Mouse (Mus musculus): ENCODE data around the gene Stra6l. TPM values are rescaled to one million over a fixed set of nuclear protein-coding genes. Genes with fewer than 3 reads are reported as not detected.
A peak's percentile ranks its signal among the peaks of the same experiment; 100 is the strongest.

The Stra6l gene
- polyA plus RNA-seq, 1 experiment from 2014 or later: 0.50 TPM

- H3K27me3 ChIP-seq (ENCODE audit: control insufficient read depth, insufficient read depth, low read length): no peaks in the 10 kb centered on the region
- H3K4me2 ChIP-seq (replicated peaks): no peak overlapping the region
- H3K9ac ChIP-seq: no peak overlapping the region
- no peaks in the 10 kb centered on the region for H3K36me3 ChIP-seq (replicated peaks; ENCODE audit: control insufficient read depth, insufficient read depth)
- WGBS: 60% methylated on average over 5 of the region's 5 CpGs
- no peak overlapping the region for H3K4me3 ChIP-seq (replicated peaks; ENCODE audit: low read length)
- H3K4me1 ChIP-seq (replicated peaks; ENCODE audit: control insufficient read depth, insufficient read depth, low read length): no peaks in the 10 kb centered on the region
- DNase-seq (ENCODE audit: low spot score) (no peak), ATAC-seq (ENCODE audit: low FRiP score) (no peak)
- H3K9me3 ChIP-seq (ENCODE audit: control insufficient read depth, low read length): no peaks in the 10 kb centered on the region; the same call in 1 of the 2 replicates
- no peak overlapping the region for H3K27ac ChIP-seq
These were observed 12.7 kb downstream of the Stra6l start for GRCm38 (mm10) chr4:45861160-45861559.

DNA sequence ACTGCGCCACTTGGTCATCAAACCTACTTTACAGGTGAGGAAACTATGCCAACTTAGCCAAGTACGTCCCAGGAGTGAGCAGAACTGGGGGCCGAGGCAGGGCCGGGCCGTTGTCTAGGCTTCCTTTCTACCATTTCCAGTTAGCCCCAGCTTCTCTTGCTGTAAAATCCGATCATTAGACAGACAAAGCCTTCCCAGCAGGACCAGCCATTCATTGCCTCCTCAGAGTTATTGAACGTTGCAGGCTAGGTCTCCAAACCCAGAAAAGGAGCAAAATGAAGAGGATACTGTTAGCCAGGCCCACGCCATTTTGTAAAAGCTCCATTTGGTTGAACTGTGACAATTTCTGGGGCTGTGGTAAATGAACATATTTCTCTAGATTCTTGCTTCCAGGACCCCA, 19.0 kb downstream of the Stra6l start:
- Histone ChIP-seq H3K27me3 (ENCODE audit: control insufficient read depth, insufficient read depth, low read length) (no peaks in the 10 kb centered on the region), H3K4me1 (replicated peaks; ENCODE audit: control insufficient read depth, insufficient read depth, low read length) (no peaks in the 10 kb centered on the region; the same call in 1 of the 2 replicates), H3K4me2 (replicated peaks) (no peak overlapping the region), H3K27ac (no peak overlapping the region), H3K9ac (no peak overlapping the region), H3K4me3 (replicated peaks; ENCODE audit: low read length) (no peak overlapping the region), H3K36me3 (replicated peaks; ENCODE audit: control insufficient read depth, insufficient read depth) (no peaks in the 10 kb centered on the region), H3K9me3 (ENCODE audit: control insufficient read depth, low read length) (no peaks in the 10 kb centered on the region)
- 56% methylated on average over 8 of the region's 8 CpGs for WGBS
- ATAC-seq (ENCODE audit: low FRiP score) (no peak), DNase-seq (ENCODE audit: low spot score) (no peak)

- Histone ChIP-seq H3K27ac (no peak overlapping the region), H3K27me3 (ENCODE audit: control insufficient read depth, insufficient read depth, low read length) (no peaks in the 10 kb centered on the region), H3K36me3 (replicated peaks; ENCODE audit: control insufficient read depth, insufficient read depth) (no peaks in the 10 kb centered on the region), H3K4me2 (replicated peaks) (0 out of 2 replicates have a peak overlapping the region, but pooled peaks have one; percentile 17), H3K9me3 (ENCODE audit: control insufficient read depth, low read length) (no peaks in the 10 kb centered on the region), H3K4me3 (replicated peaks; ENCODE audit: low read length) (no peak overlapping the region), H3K9ac (0 out of 2 replicates have a peak overlapping the region, but pooled peaks have one; percentile 9), H3K4me1 (replicated peaks; ENCODE audit: control insufficient read depth, insufficient read depth, low read length) (no peaks in the 10 kb centered on the region; the same call in 1 of the 2 replicates)
- 28% methylated on average over 24 of the region's 24 CpGs for WGBS
- DNase-seq (ENCODE audit: low spot score) (no peak), ATAC-seq (ENCODE audit: low FRiP score) (no peak)
These were observed 20.8 kb downstream of the Stra6l start for GRCm38 (mm10) chr4:45869021-45869815.

DNA sequence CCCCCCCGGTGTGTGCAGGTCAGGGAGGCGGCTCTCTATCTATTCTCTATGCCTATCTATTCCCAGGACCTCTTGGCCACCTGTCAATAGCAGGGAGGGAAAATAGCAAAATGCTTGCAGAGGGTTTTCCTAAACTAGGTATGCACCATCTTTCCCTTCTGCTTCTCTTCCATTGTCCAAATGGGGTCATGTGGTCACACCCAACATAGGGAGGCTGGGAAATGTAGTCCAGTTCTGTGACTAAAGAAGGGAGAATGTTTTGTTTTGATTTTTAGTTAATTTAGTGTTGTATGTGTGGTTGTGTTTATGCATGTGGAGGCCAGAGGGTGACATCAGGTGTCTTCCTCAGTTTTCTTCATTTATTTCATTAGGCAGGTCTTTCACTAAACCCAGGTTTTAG, 23.7 kb downstream of the Stra6l start:
- no peak for DNase-seq (ENCODE audit: low spot score)
- ATAC-seq (ENCODE audit: low FRiP score): no peak
- WGBS: 100% methylated on average over 2 of the region's 2 CpGs
- H3K27me3 ChIP-seq (ENCODE audit: control insufficient read depth, insufficient read depth, low read length): no peaks in the 10 kb centered on the region
- H3K4me1 ChIP-seq (replicated peaks; ENCODE audit: control insufficient read depth, insufficient read depth, low read length): no peaks in the 10 kb centered on the region; the same call in 1 of the 2 replicates
- no peaks in the 10 kb centered on the region for H3K36me3 ChIP-seq (replicated peaks; ENCODE audit: control insufficient read depth, insufficient read depth)
- no peak overlapping the region for H3K27ac ChIP-seq
- H3K9ac ChIP-seq: no peak overlapping the region
- H3K9me3 ChIP-seq (ENCODE audit: control insufficient read depth, low read length): 0 out of 2 replicates have a peak, but pooled peaks cover 6% of the 10 kb centered on the region
- no peak overlapping the region for H3K4me3 ChIP-seq (replicated peaks; ENCODE audit: low read length)
- no peak overlapping the region for H3K4me2 ChIP-seq (replicated peaks)

DNA sequence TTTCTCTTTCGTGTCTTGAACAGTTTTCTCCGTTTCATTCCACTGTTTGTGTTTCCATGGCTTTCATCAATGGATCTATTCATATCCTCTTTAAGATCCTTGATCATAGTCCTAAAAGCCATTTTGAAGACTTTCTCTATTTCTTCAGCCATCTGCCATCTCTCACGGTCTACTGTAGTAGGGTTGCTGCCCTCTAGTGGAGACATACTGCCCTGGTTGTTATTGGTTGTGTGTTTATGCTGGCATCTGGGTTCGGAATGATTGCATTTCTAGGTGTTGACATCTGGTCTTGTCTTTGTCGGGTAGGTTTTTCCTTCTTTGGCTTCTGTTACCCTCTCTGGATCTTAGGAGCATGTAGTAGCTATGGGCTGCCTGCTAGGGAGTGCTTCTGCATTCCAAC, 30.5 kb downstream of the Stra6l start:
- Histone ChIP-seq H3K4me2 (replicated peaks) (no peak overlapping the region), H3K9ac (no peak overlapping the region), H3K9me3 (ENCODE audit: control insufficient read depth, low read length) (0 out of 2 replicates have a peak, but pooled peaks cover 6% of the 10 kb centered on the region), H3K27me3 (ENCODE audit: control insufficient read depth, insufficient read depth, low read length) (no peaks in the 10 kb centered on the region), H3K27ac (no peak overlapping the region), H3K4me1 (replicated peaks; ENCODE audit: control insufficient read depth, insufficient read depth, low read length) (no peaks in the 10 kb centered on the region), H3K36me3 (replicated peaks; ENCODE audit: control insufficient read depth, insufficient read depth) (no peaks in the 10 kb centered on the region), H3K4me3 (replicated peaks; ENCODE audit: low read length) (no peak overlapping the region)
- 47% methylated on average over 5 of the region's 5 CpGs for WGBS
- ATAC-seq (ENCODE audit: low FRiP score) (no peak), DNase-seq (ENCODE audit: low spot score) (peak; percentile 72)

GRCm38 (mm10) chr4:45882521-45882920, 34.1 kb downstream of the Stra6l start:
- H3K9ac ChIP-seq: no peak overlapping the region
- no peak for ATAC-seq (ENCODE audit: low FRiP score)
- WGBS: 89% methylated on average over 9 of the region's 9 CpGs
- H3K4me1 ChIP-seq (replicated peaks; ENCODE audit: control insufficient read depth, insufficient read depth, low read length): no peaks in the 10 kb centered on the region
- H3K4me3 ChIP-seq (replicated peaks; ENCODE audit: low read length): no peak overlapping the region
- DNase-seq (ENCODE audit: low spot score): no peak
- H3K27ac ChIP-seq: no peak overlapping the region
- no peaks in the 10 kb centered on the region for H3K36me3 ChIP-seq (replicated peaks; ENCODE audit: control insufficient read depth, insufficient read depth)
- H3K27me3 ChIP-seq (ENCODE audit: control insufficient read depth, insufficient read depth, low read length): no peaks in the 10 kb centered on the region
- no peaks in the 10 kb centered on the region for H3K9me3 ChIP-seq (ENCODE audit: control insufficient read depth, low read length)
- no peak overlapping the region for H3K4me2 ChIP-seq (replicated peaks)

DNA sequence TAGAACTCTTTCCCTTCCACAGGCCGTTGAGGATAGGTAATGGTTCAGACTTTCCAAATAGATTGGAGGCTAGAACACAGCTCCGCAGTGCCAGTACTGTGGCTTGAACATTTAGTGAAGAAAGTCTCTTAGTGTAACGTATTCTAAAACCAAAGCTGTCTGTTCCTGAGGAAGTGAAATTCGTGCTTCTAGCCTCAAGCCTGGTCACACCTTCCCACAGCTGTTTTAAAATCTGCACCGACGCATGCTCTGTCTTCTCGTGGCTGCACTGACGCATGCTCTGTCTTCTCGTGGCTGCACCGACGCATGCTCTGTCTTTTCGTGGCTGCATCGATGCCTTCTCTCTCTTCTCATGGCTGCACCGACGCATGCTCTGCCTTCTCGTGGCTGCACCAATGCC, 34.8 kb downstream of the Stra6l start:
- Histone ChIP-seq H3K9ac (no peak overlapping the region), H3K4me2 (replicated peaks) (no peak overlapping the region), H3K27ac (no peak overlapping the region), H3K4me1 (replicated peaks; ENCODE audit: control insufficient read depth, insufficient read depth, low read length) (no peaks in the 10 kb centered on the region), H3K9me3 (ENCODE audit: control insufficient read depth, low read length) (no peaks in the 10 kb centered on the region), H3K4me3 (replicated peaks; ENCODE audit: low read length) (no peak overlapping the region), H3K27me3 (ENCODE audit: control insufficient read depth, insufficient read depth, low read length) (no peaks in the 10 kb centered on the region), H3K36me3 (replicated peaks; ENCODE audit: control insufficient read depth, insufficient read depth) (no peaks in the 10 kb centered on the region)
- DNase-seq (ENCODE audit: low spot score): no peak
- WGBS: 94% methylated on average over 16 of the region's 16 CpGs
- no peak for ATAC-seq (ENCODE audit: low FRiP score)

DNA sequence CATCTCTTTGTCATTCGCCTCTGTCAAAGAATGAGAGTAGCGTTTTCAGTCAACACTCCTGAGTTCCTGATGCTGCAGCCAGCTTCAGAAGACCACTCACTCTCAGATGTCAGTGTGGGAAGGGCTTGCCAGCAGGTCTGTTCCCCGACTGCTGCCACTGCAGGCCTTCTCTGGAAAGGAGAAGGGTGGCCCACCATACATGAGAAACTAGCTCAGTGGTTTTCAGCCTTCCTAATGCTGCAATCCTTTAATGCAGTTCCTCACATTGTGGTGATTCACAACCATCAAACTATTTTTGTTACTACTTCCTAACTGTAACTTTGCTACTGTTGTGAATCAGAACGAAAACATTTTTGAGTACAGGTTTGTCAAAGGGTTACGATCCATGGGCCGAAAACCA, 41.0 kb downstream of the Stra6l start:
- 51% methylated on average over 6 of the region's 6 CpGs for WGBS
- no peaks in the 10 kb centered on the region for H3K27me3 ChIP-seq (ENCODE audit: control insufficient read depth, insufficient read depth, low read length)
- H3K27ac ChIP-seq: no peak overlapping the region
- H3K4me3 ChIP-seq (replicated peaks; ENCODE audit: low read length): no peak overlapping the region
- no peaks in the 10 kb centered on the region for H3K36me3 ChIP-seq (replicated peaks; ENCODE audit: control insufficient read depth, insufficient read depth)
- no peak for ATAC-seq (ENCODE audit: low FRiP score)
- H3K9ac ChIP-seq: no peak overlapping the region
- H3K4me2 ChIP-seq (replicated peaks): no peak overlapping the region
- peaks cover 10% of the 10 kb centered on the region for H3K4me1 ChIP-seq (replicated peaks; ENCODE audit: control insufficient read depth, insufficient read depth, low read length)
- no peaks in the 10 kb centered on the region for H3K9me3 ChIP-seq (ENCODE audit: control insufficient read depth, low read length)
- no peak for DNase-seq (ENCODE audit: low spot score)

- ATAC-seq (ENCODE audit: low FRiP score) (peak; percentile 51; the same call in 1 of the 2 replicates), DNase-seq (ENCODE audit: low spot score) (peak; percentile 41)
- H3K36me3 ChIP-seq (replicated peaks; ENCODE audit: control insufficient read depth, insufficient read depth): no peaks in the 10 kb centered on the region
- no peaks in the 10 kb centered on the region for H3K27me3 ChIP-seq (ENCODE audit: control insufficient read depth, insufficient read depth, low read length)
- 7% methylated on average over 18 of the region's 19 CpGs for WGBS
- peak within 1 kb of the TSS; percentile 30; the same call in 1 of the 2 replicates for H3K4me2 ChIP-seq (replicated peaks)
- no peak within 1 kb of the TSS for H3K9ac ChIP-seq
- no peak within 1 kb of the TSS for H3K4me3 ChIP-seq (replicated peaks; ENCODE audit: low read length)
- H3K9me3 ChIP-seq (ENCODE audit: control insufficient read depth, low read length): no peaks in the 10 kb centered on the region
- no peak within 1 kb of the TSS for H3K27ac ChIP-seq
- peaks cover 10% of the 10 kb centered on the region for H3K4me1 ChIP-seq (replicated peaks; ENCODE audit: control insufficient read depth, insufficient read depth, low read length)
These were observed 41.8 kb downstream of the Stra6l start, which contains the start of gene Ccdc180 for GRCm38 (mm10) chr4:45890066-45890761. Gene Ccdc180, plus strand, starts transcription at chr4:45890303.
